Mouse (Mus musculus): Measurements from ENCODE around the gene Tgm2.

GRCm38 (mm10) chr2:158127245-158127644 is 19.0 kb downstream of the Tgm2 start:
- no peak for TF ChIP-seq CHD2 (IDR thresholded peaks at IDR 0.05; ENCODE audit: low read depth, low read length)
- TF ChIP-seq MAFK (IDR thresholded peaks at IDR 0.05; ENCODE audit: insufficient read depth, low read depth, low read length), result no peak
